Mouse (Mus musculus) megakaryocyte, embryonic 14.5 days (primary cell): ENCODE measurements at regions not wholly inside any gene's neighbourhood (a gene's known extent, or its start where the extent isn't known, plus 50 kb on each side); places are given as distances from the start of the nearest gene placed in this dataset.

ENCODE experiments used
- FLI1 ChIP-seq: IDR thresholded peaks from 2 replicates; pipeline ENCODE4 v1.6.1; 2012; ENCODE audit warnings: low read length, inconsistent platforms, mixed read lengths
- GATA1 ChIP-seq: IDR thresholded peaks from 3 replicates; pipeline ENCODE4 v1.6.1; 2012; ENCODE audit warnings: mixed read lengths, low read length, inconsistent platforms, borderline replicate concordance

DNA sequence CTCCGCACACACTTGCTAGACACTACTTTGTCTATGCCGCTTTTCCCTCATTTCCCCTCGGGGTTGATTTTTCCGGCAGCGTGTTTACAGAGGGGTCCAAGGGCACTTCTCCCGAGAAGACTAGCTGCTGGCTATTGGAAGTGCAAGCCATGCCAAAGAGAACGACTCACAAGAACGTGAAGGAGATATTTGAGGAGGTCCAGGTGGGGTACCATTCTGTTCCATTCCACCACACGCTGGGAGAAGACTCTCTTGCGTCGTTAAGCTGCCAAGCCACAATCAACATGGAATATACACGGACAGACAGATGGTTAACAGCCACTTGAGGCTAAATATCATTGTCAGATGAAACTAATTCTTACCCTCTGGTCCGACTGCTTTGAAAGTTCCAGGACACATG lies 144.6 kb upstream of the Fst start:
- no peak for TF ChIP-seq GATA1
- no peak for TF ChIP-seq FLI1
